Mouse (Mus musculus): ENCODE results near the gene Rab24. TPM values are rescaled to one million over a fixed set of nuclear protein-coding genes. Genes with fewer than 3 reads are reported as not detected.
A peak's percentile ranks its signal among the peaks of the same experiment; 100 is the strongest.

Rab24 gene
- 57.6 and 64.1 TPM in 2 replicates for polyA plus RNA-seq (2016; fragmentation: Nextera tagmentation; extraction: Ambion mirVana)

DNA sequence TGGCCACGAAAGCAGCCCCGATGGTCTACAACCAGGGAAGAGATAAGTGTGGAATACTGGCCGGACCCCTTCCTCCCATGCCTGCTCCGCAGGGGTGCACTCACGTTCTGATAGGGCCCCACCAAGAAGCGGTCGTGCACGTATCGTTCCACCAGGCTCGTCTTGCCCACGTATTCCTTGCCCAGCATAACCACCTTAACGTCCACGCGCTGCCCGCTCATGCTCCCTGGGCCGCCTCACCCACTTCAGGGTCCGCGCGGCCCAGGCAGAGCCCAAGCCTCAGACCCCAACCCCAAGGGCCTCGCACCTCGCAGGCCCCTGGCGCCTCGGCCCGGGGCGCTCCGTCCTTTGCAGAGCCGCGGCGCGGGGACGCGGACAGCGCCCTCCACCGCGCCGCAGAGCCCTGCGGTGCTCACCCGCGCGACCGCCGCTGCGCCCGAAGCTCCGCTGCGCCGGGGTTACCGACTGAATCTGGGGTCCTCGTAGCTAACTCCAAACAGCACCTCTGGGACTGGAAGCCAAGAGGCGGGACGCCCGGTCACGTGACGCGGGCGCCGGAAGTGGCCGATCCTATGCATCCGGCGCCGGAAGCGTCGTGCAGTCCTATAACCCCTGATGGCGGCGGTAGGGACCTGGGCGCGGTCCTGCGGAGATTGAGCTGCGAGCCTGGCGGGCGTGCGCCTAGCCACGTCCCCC, at the start of gene Rab24:
TSS of gene Rab24 (minus strand) at position 513 of the 696 bp plus-strand sequence.
- H3K27ac ChIP-seq, result peak within 1 kb of the TSS; percentile 86
- peak within 1 kb of the TSS; percentile 95 for H3K4me2 ChIP-seq
- peaks cover 50% of the 10 kb centered on the region for H3K4me1 ChIP-seq
- H3K27me3 ChIP-seq (replicated peaks), result no peaks in the 10 kb centered on the region
- peak within 1 kb of the TSS; percentile 83 for H3K4me3 ChIP-seq
- no peaks in the 10 kb centered on the region for H3K9me3 ChIP-seq (replicated peaks)
- under 1% methylated on average over 73 of the region's 73 CpGs for WGBS (ENCODE audit: insufficient replicate concordance)
- peak; percentile 92 for ATAC-seq
- H3K36me3 ChIP-seq, result peaks cover 79% of the 10 kb centered on the region
- H3K9ac ChIP-seq, result peak within 1 kb of the TSS; percentile 94

DNA sequence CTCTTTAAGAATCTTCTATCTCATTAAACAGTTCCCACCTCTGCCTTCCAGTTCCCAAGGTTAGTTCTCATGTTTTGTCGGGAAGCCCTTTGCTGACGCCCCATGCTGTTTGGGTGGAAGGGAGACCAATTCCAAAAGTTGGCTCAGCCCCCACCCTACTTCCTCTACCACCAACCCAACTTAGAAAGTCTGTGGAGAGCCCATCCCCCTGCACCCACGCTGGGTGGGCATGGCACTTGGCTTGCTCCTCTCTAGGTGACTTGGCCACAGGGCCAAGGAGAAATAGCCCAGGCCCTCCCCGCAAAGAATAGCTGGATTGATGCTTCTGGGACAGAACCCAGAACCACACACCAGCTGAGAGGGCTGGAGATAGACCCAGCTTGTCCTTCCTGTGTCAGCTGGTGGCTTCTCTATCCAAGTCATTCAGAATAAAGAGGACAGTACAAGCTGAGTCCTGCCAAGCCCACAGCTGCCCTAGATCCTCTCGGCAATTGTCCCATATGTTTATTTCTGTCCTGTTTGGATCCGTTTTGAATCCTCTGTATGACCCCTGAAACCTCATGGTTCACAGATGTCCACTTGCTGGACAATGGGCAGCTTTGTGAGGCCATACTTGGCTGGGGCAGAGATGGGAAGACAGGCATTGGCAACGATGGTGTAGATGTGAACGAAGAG, 49.4 kb upstream of the Rab24 start:
- 55% methylated on average over 8 of the region's 8 CpGs for WGBS (ENCODE audit: insufficient replicate concordance)
- H3K36me3 ChIP-seq, result no peaks in the 10 kb centered on the region
- H3K4me2 ChIP-seq, result peak overlapping the region; percentile 69; the same call in 1 of the 2 replicates
- peaks cover 38% of the 10 kb centered on the region for H3K4me1 ChIP-seq
- no peak overlapping the region for H3K27ac ChIP-seq
- no peak for ATAC-seq
- H3K9ac ChIP-seq, result no peak overlapping the region
- H3K9me3 ChIP-seq (replicated peaks), result no peaks in the 10 kb centered on the region
- H3K4me3 ChIP-seq, result no peak overlapping the region
- H3K27me3 ChIP-seq (replicated peaks), result peaks cover 30% of the 10 kb centered on the region

GRCm38 (mm10) chr13:55370234-55370633, 48.5 kb upstream of the Rab24 start:
- Histone ChIP-seq H3K27ac (no peak overlapping the region), H3K4me3 (peak overlapping the region; percentile 44), H3K27me3 (replicated peaks) (peaks cover 25% of the 10 kb centered on the region), H3K9ac (peak overlapping the region; percentile 47), H3K4me1 (peaks cover 38% of the 10 kb centered on the region), H3K9me3 (replicated peaks) (no peaks in the 10 kb centered on the region), H3K36me3 (no peaks in the 10 kb centered on the region), H3K4me2 (peak overlapping the region; percentile 69)
- WGBS (ENCODE audit: insufficient replicate concordance), result 33% methylated on average over 3 of the region's 3 CpGs
- ATAC-seq, result 0 out of 2 replicates have a peak, but pooled peaks have one; percentile 7

GRCm38 (mm10) chr13:55369531-55370114, 47.9 kb upstream of the Rab24 start, which contains the start of gene Rgs14:
Rgs14 (plus strand) TSS chr13:55369732.
- Histone ChIP-seq H3K9ac (peak within 1 kb of the TSS; percentile 47), H3K4me2 (peak within 1 kb of the TSS; percentile 69), H3K9me3 (replicated peaks) (no peaks in the 10 kb centered on the region), H3K4me3 (peak within 1 kb of the TSS; percentile 44), H3K36me3 (no peaks in the 10 kb centered on the region), H3K27me3 (replicated peaks) (peaks cover 25% of the 10 kb centered on the region), H3K4me1 (peaks cover 38% of the 10 kb centered on the region), H3K27ac (peak within 1 kb of the TSS; percentile 58)
- WGBS (ENCODE audit: insufficient replicate concordance), result 14% methylated on average over 13 of the region's 13 CpGs
- ATAC-seq, result peak; percentile 82

GRCm38 (mm10) chr13:55368401-55368800, 46.7 kb upstream of the Rab24 start:
- no peak overlapping the region for H3K27ac ChIP-seq
- H3K4me2 ChIP-seq, result no peak overlapping the region
- H3K4me1 ChIP-seq, result peaks cover 38% of the 10 kb centered on the region
- 65% methylated on average over 7 of the region's 7 CpGs for WGBS (ENCODE audit: insufficient replicate concordance)
- H3K9ac ChIP-seq, result no peak overlapping the region
- no peaks in the 10 kb centered on the region for H3K9me3 ChIP-seq (replicated peaks)
- no peaks in the 10 kb centered on the region for H3K36me3 ChIP-seq
- H3K27me3 ChIP-seq (replicated peaks), result peaks cover 14% of the 10 kb centered on the region; the same call in 1 of the 2 replicates
- H3K4me3 ChIP-seq, result no peak overlapping the region
- no peak for ATAC-seq

- peak within 1 kb of the TSS; percentile 89 for H3K4me3 ChIP-seq
- H3K4me1 ChIP-seq, result peaks cover 49% of the 10 kb centered on the region
- H3K27ac ChIP-seq, result peak within 1 kb of the TSS; percentile 96
- ATAC-seq, result peak; percentile 96
- H3K4me2 ChIP-seq, result peak within 1 kb of the TSS; percentile 86
- H3K9me3 ChIP-seq (replicated peaks), result no peaks in the 10 kb centered on the region
- H3K36me3 ChIP-seq, result peaks cover 40% of the 10 kb centered on the region
- peak within 1 kb of the TSS; percentile 92 for H3K9ac ChIP-seq
- WGBS (ENCODE audit: insufficient replicate concordance), result under 1% methylated on average over 35 of the region's 35 CpGs
- H3K27me3 ChIP-seq (replicated peaks), result no peaks in the 10 kb centered on the region
These were observed 40.8 kb upstream of the Rab24 start, which contains the start of gene Lman2 for GRCm38 (mm10) chr13:55362453-55363060. Lman2 (minus strand) TSS chr13:55362783.

DNA sequence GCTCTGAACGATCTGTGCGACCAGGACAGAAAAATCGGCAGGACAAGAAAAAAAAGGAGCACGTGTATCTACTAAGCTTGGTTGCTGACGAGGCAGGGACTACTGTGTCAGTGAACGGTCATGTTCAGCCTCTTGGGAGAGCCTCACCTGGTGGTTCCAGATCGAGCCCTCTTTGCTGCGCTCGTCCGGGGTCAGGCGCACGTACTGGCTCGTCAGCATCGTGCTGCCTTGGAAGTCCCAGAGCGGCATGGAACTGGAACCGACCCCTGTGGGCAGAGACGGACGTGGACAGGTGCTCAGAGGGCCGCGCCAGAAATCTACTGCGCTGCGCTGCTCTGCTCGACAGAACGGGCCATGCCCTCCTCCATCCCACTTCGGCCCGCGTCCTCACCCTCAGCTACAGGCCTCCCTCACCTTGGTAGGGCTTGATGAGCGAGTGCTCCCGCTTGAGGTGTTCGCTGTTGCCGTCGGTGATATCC, 40.3 kb upstream of the Rab24 start:
- Histone ChIP-seq H3K4me2 (peak overlapping the region; percentile 86), H3K9me3 (replicated peaks) (no peaks in the 10 kb centered on the region), H3K27ac (peak overlapping the region; percentile 96), H3K36me3 (peaks cover 46% of the 10 kb centered on the region), H3K4me1 (peaks cover 46% of the 10 kb centered on the region), H3K4me3 (peak overlapping the region; percentile 89), H3K27me3 (replicated peaks) (no peaks in the 10 kb centered on the region), H3K9ac (peak overlapping the region; percentile 92)
- ATAC-seq, result peak; percentile 44
- under 1% methylated on average over 32 of the region's 32 CpGs for WGBS (ENCODE audit: insufficient replicate concordance)

GRCm38 (mm10) chr13:55361145-55361544, 39.4 kb upstream of the Rab24 start:
- peaks cover 55% of the 10 kb centered on the region for H3K36me3 ChIP-seq
- H3K4me1 ChIP-seq, result peaks cover 43% of the 10 kb centered on the region
- no peak overlapping the region; the same call in 1 of the 2 replicates for H3K27ac ChIP-seq
- H3K9ac ChIP-seq, result peak overlapping the region; percentile 92
- H3K4me2 ChIP-seq, result peak overlapping the region; percentile 86
- no peak for ATAC-seq
- peak overlapping the region; percentile 89 for H3K4me3 ChIP-seq
- H3K27me3 ChIP-seq (replicated peaks), result no peaks in the 10 kb centered on the region
- H3K9me3 ChIP-seq (replicated peaks), result no peaks in the 10 kb centered on the region

- no peak overlapping the region for H3K27ac ChIP-seq
- H3K4me3 ChIP-seq, result no peak overlapping the region
- H3K9me3 ChIP-seq (replicated peaks), result no peaks in the 10 kb centered on the region
- H3K36me3 ChIP-seq, result peaks cover 82% of the 10 kb centered on the region
- no peak overlapping the region for H3K4me2 ChIP-seq
- 73% methylated on average over 11 of the region's 11 CpGs for WGBS (ENCODE audit: insufficient replicate concordance)
- 0 out of 2 replicates have a peak, but pooled peaks cover 7% of the 10 kb centered on the region for H3K4me1 ChIP-seq
- no peaks in the 10 kb centered on the region for H3K27me3 ChIP-seq (replicated peaks)
- H3K9ac ChIP-seq, result no peak overlapping the region
- ATAC-seq, result no peak
These were observed 25.0 kb upstream of the Rab24 start for GRCm38 (mm10) chr13:55346745-55347144.

DNA sequence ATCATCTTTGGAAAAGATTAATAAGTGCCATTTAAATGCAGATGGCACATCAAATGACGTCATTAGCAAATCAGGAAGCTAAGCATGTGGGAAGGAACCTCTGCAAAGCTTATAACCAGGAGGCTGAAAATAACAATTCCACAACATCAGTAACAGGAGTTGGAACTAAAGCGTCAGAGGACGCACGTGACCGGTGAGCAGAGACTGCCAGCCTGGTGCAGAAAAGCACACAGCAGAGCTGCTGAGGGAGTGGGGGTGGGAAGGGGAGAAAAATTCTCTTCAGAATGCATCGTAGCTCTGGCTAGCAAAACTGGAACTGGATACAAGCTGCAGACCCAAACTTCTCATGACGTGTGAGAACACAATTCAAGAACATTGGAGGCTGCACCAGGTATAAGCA, 22.5 kb upstream of the Rab24 start:
- Histone ChIP-seq H3K4me1 (peaks cover 11% of the 10 kb centered on the region), H3K27me3 (replicated peaks) (no peaks in the 10 kb centered on the region), H3K36me3 (peaks cover 57% of the 10 kb centered on the region), H3K9me3 (replicated peaks) (no peaks in the 10 kb centered on the region), H3K4me3 (no peak overlapping the region), H3K27ac (no peak overlapping the region), H3K9ac (no peak overlapping the region), H3K4me2 (no peak overlapping the region)
- WGBS (ENCODE audit: insufficient replicate concordance), result 79% methylated on average over 7 of the region's 7 CpGs
- ATAC-seq, result no peak

DNA sequence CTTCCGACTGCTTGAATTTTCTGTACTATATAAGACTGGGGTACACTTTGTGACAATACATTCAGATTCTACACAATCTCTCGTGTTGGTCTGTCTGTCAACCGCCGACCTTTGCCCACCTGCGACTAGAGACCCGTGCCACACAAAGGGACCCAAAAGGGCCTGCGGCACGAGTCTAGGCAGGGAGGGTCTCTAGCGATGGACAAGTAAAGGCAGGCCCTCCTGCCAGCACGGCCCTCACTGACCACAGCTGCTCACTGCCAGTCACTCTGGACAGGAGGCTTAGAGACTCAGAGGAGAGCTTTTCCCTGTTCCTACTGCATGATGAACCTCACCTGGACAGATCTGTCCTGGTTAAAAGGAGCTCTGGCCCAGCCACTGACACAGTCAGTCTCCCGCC, 20.7 kb upstream of the Rab24 start:
- H3K9me3 ChIP-seq (replicated peaks), result no peaks in the 10 kb centered on the region
- H3K27ac ChIP-seq, result no peak overlapping the region
- ATAC-seq, result no peak
- no peak overlapping the region for H3K4me2 ChIP-seq
- peaks cover 28% of the 10 kb centered on the region for H3K4me1 ChIP-seq
- no peak overlapping the region for H3K9ac ChIP-seq
- no peaks in the 10 kb centered on the region for H3K27me3 ChIP-seq (replicated peaks)
- H3K36me3 ChIP-seq, result peaks cover 40% of the 10 kb centered on the region
- WGBS (ENCODE audit: insufficient replicate concordance), result 48% methylated on average over 11 of the region's 11 CpGs
- no peak overlapping the region for H3K4me3 ChIP-seq

All from liver, embryonic 12.5 days (tissue).